Mouse (Mus musculus) heart, postnatal 0 days (tissue): Measurements from ENCODE around the gene Hpcal1.

Source experiments
- CTCF ChIP-seq: IDR thresholded peaks from 2 replicates; pipeline ENCODE4 v1.5.1; 2016; ENCODE audit warnings: antibody characterized with exemption, control low read depth, low read depth
- EP300 ChIP-seq: IDR thresholded peaks from 2 replicates; pipeline ENCODE4 v1.6.1; 2016; ENCODE audit warnings: antibody characterized with exemption, low read depth

DNA sequence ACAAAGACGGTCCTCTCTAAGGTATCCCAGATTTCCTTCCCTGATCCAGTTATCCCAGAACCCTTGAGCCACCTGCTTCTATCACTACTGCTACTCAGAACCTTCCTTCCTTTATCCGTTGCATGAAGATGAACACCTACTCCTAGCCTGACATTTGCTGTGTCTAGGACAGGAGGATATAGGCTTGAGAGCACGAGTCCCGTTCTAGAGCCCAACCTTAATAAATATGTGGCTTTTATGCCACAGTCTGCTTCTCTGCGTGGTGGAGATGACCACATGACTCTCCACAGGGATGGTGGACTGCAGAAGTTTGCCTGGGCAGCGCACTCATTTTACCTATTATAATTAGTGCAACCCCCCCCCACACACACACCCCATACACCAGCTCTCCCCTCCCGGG lies 16.9 kb upstream of the Hpcal1 start:
- TF ChIP-seq CTCF (no peak), EP300 (no peak)
